In genomic region chr6:118765261-118765660, GRCm38 (mm10) we compare ENCODE assay signal across 19 mouse cellular contexts.
DNase-seq lines count a peak whose midpoint lies in the region; ATAC-seq and TF ChIP-seq lines count a peak whose summit lies in the region.
"Had no signal": no experiment of that assay in that cellular context is flagged by ENCODE, and none has a peak within 500 bp of the region (broad histone marks: within the 10 kb centered on the region; RNA-seq: fewer than 3 reads in every experiment).

No protein-coding gene starts in this region.

- no peaks in the 10 kb centered on the region for H3K36me3 ChIP-seq in forebrain, postnatal 0 days (ENCODE audit: insufficient read depth)
- H3K36me3 ChIP-seq: embryonic facial prominence, embryonic 10.5 days; forebrain, embryonic 10.5 days; forebrain, embryonic 15.5 days; hindbrain, embryonic 10.5 days; hindbrain, embryonic 15.5 days had no signal

- no peaks in the 10 kb centered on the region for H3K27me3 ChIP-seq in forebrain, postnatal 0 days (ENCODE audit: insufficient read depth, low read length)
- H3K27me3 ChIP-seq: forebrain, embryonic 15.5 days; heart, embryonic 12.5 days; hindbrain, embryonic 15.5 days had no signal

- no peak overlapping the region for H3K9ac ChIP-seq in forebrain, postnatal 0 days
- H3K9ac ChIP-seq: forebrain, embryonic 15.5 days; heart, embryonic 12.5 days; hindbrain, embryonic 15.5 days had no signal

- no peak for ATAC-seq in forebrain, postnatal 0 days
- ATAC-seq: activated CD4-positive, CD25-positive, alpha-beta regulatory T cell, adult 4 months; forebrain, embryonic 15.5 days; intestine, embryonic 16.5 days had no signal

- H3K4me2 ChIP-seq in forebrain, postnatal 0 days (ENCODE audit: low read depth): no peak overlapping the region
- H3K4me2 ChIP-seq: forebrain, embryonic 15.5 days; heart, embryonic 12.5 days; hindbrain, embryonic 15.5 days had no signal

- no peaks in the 10 kb centered on the region for H3K9me3 ChIP-seq in forebrain, postnatal 0 days (ENCODE audit: low read length)
- H3K9me3 ChIP-seq: embryonic facial prominence, embryonic 10.5 days; forebrain, embryonic 10.5 days; forebrain, embryonic 15.5 days; heart, embryonic 12.5 days; hindbrain, embryonic 10.5 days; hindbrain, embryonic 15.5 days had no signal

- H3K4me3 ChIP-seq in forebrain, postnatal 0 days (ENCODE audit: low read depth, low read length): no peak overlapping the region
- H3K4me3 ChIP-seq: embryonic facial prominence, embryonic 10.5 days; forebrain, embryonic 10.5 days; forebrain, embryonic 15.5 days; heart, embryonic 12.5 days; hindbrain, embryonic 10.5 days; hindbrain, embryonic 15.5 days had no signal

- H3K27ac ChIP-seq in forebrain, postnatal 0 days (ENCODE audit: low read depth, low read length): no peak overlapping the region
- H3K27ac ChIP-seq: embryonic facial prominence, embryonic 10.5 days; forebrain, embryonic 10.5 days; forebrain, embryonic 15.5 days; hindbrain, embryonic 10.5 days; hindbrain, embryonic 15.5 days had no signal

- no peaks in the 10 kb centered on the region for H3K4me1 ChIP-seq in forebrain, postnatal 0 days (ENCODE audit: insufficient read depth)
- H3K4me1 ChIP-seq: forebrain, embryonic 10.5 days; forebrain, embryonic 15.5 days; hindbrain, embryonic 15.5 days had no signal

- no peak for TF ChIP-seq CTCF in forebrain, postnatal 0 days (IDR thresholded peaks at IDR 0.05; ENCODE audit: low read depth)

- 88% methylated on average over 1 of the region's 1 CpGs for WGBS in forebrain, postnatal 0 days

- DNase-seq in adrenal gland, adult 2 months: peak; percentile 38
- no peak for DNase-seq in adrenal gland, postnatal 10 days
- DNase-seq in 3134 (ENCODE audit: extremely low read depth, insufficient read length, low spot score) (peak; percentile 4), NIH3T3 (ENCODE audit: low read depth) (peak; percentile 78)
- DNase-seq in fibroblast of lung, adult 2 months (ENCODE audit: low read depth): peak; percentile 10
- no peak for DNase-seq in forebrain, postnatal 0 days
- no peak for DNase-seq in heart, adult 18-20 months
- DNase-seq: adrenal gland, postnatal 14 days; cerebellum, adult 2 months; cerebellum, postnatal 10 days; gastrocnemius, postnatal 10 days had no signal

Comparison
In these comparisons a context has a peak if more than half of its experiments do, and no peak if none do; other contexts are left out.
1. DNase-seq: peak in adrenal gland, adult 2 months (single experiment), 3134 (single experiment), NIH3T3 (single experiment) and fibroblast of lung, adult 2 months (single experiment); none in adrenal gland, postnatal 10 days (single experiment), forebrain, postnatal 0 days (single experiment) and heart, adult 18-20 months (0 of 2).